Mouse (Mus musculus) bone marrow macrophage, adult 2 months (primary cell): ENCODE measurements at regions not wholly inside any gene's neighbourhood (a gene's known extent, or its start where the extent isn't known, plus 50 kb on each side); places are given as distances from the start of the nearest gene placed in this dataset.

Experiments used
- CTCF ChIP-seq: IDR thresholded peaks from 2 replicates; pipeline ENCODE4 v1.5.1; 2012; ENCODE audit warnings: low read depth, mild to moderate bottlenecking, low read length, moderate library complexity
- POLR2A ChIP-seq: IDR thresholded peaks from 2 replicates; pipeline ENCODE4 v1.6.1; 2012; ENCODE audit warnings: mild to moderate bottlenecking, low read depth, low read length, borderline replicate concordance

- TF ChIP-seq CTCF: no peak
- TF ChIP-seq POLR2A: no peak
These were observed 323.7 kb downstream of the Fam198b start for GRCm38 (mm10) chr3:80208028-80208427.
